Mouse (Mus musculus) T-helper 17 cell (primary cell): ENCODE data around the gene Etfdh.

Experiments used
- in situ Hi-C, 2 experiments: fragments of 300-600 bp; cut with MboI, MseI; formaldehyde crosslinking; loops; 1 replicate in 1 of 2; 2 replicates in 1 of 2; pipeline ENCODE4 v1.15.1; 2025; ENCODE audit warnings: high pct_unique_total_duplicates in 2 of 2

Etfdh gene

GRCm38 (mm10) chr3:79629416-79629730, at the start of gene Etfdh:
Gene Etfdh (minus strand): TSS chr3:79629500.
- in situ Hi-C loops, result no loop called here

DNA sequence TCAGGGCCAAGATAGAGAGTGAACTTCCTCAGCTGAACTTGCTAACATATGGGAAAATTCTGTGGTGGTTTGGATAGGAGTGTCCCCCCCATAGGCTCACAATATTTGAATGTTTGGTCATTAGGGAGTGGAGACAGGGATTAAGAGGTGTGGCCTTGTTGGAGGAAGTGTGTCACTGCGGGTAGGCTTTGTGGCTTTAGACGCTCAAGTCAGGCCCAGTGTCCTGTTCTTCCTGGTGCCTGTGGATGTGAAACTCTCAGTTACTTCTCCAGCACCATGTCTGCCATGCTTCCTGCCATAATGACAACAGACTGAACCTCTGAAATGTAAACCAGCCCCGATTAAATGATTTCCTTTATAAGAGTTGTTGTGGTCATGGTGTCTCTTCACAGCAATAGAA, 47.1 kb upstream of the Etfdh start:
- in situ Hi-C loops, result no loop called here

- in situ Hi-C loops, result loop anchor here in 1 of 2 experiments (5.0 kb wide), 1 partner anchor 138 kb away; no protein-coding TSS in a partner anchor
Measured at GRCm38 (mm10) chr3:79674641-79675040, 45.3 kb upstream of the Etfdh start.

DNA sequence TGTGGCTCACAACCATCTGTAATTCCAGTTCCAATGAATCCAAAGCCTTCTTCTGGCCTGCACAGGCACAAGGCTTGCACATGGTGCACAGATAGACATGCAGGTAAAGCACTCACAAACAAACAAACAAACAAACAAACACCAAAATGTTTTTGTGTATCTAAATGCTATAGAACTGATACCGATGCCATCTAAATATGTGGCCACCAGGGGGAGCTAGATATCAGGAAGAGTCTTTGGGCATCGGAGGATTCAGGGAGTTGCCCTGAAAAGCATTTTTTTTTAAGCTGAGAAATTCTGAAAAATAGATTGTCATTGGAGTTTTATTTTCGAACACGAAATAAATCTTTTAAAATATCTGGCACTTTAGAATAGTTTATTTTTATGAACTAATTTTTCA, 43.8 kb upstream of the Etfdh start:
- in situ Hi-C loops, result loop anchor here in 1 of 2 experiments (5.0 kb wide), 1 partner anchor 139 kb away; no protein-coding TSS in a partner anchor

- in situ Hi-C loops, result loop anchor here in 1 of 2 experiments (5.0 kb wide), 1 partner anchor 140 kb away; no protein-coding TSS in a partner anchor
Measured at GRCm38 (mm10) chr3:79672188-79672587, 42.9 kb upstream of the Etfdh start.

DNA sequence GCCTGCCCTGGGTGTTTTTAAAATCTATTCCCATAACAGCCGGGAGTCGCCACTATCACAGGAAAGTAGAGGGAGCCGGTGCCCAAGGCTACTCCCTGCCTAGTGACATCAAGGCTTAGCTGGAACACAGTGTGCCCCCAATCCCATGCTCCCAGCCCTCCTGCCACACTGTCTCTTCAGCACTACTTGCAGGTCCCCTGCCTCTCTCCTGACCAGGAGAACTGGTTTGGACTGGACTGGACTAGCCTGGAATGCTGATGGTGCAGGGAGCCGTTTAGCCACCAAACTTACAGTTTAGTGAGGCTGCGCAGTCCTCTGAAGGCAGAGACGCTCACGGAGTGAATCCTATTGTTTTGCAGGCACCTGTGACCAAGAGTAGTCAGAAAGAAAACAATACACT, 41.3 kb upstream of the Etfdh start:
- in situ Hi-C loops, result loop anchor here in 1 of 2 experiments (5.0 kb wide), 1 partner anchor 142 kb away; no protein-coding TSS in a partner anchor

DNA sequence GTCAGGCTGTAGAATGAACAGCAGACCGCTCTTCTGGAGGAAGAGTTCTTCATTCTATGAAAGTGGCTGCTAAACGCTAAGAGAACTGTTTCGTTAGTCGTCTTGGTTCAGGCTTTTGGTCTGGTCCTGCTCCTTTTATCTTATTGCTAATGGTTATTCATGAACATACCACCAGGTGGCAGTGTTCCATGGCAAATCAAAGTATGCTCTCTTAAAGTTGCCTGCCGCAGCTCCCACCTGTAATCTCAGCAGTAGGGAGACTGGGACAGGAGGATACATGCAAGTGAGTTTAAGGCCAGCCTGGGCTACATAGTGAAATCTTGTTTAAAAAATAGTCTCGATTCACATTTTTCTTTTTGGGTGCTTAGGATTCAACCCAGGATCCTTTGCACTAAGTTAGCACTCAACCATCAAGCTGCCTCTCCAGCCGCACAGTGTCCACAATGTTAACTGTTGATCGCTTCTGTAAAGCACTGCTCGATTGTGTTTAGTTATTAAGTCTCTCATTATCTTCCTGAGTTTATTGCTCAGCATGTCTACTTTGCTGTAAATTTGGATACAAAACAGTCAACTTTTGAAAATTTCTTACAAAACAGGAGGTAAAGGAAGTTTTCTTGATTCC, 35.6 kb upstream of the Etfdh start:
- in situ Hi-C loops, result loop anchor here in 1 of 2 experiments (5.0 kb wide), 2 partner anchors 147 to 397 kb away; no protein-coding TSS in a partner anchor

DNA sequence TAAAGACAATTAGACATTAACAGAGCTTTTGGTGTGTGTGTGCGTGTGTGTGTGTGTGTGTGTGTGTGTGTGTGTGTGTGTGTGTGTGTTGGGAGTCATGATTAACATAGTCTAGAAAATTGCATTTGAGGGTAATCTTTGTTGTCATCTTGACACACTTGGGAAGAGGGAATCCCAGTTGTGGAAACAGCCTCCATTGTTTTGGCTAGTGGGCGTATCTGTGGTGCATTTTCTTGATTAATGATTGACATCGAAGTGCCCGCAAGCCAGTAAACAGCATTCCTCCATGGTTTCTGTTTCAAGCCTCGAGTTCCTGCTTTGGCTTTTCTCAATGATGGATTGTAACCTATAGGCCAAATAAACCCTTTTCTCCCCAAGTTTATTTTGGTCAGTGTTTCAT, 27.4 kb upstream of the Etfdh start:
- in situ Hi-C loops, result no loop called here

DNA sequence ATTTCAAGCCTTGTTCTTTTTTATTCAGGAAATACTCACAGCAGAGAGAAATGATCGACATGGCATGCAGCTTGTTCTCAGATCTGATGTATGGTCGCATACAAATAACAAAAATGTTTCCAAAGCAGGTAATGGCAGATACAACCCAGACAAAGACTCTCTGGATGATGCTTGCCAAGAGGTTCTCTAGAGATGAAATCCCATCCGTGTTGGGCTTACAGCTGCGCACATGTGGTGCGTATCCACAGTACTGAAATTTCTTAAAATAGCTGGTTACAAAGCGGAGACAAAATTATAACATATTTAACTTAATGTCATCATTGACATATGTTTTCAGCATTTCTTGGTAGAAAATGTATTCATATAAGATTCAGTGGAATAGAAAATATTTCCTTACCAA, 22.8 kb upstream of the Etfdh start:
- in situ Hi-C loops, result no loop called here

- in situ Hi-C loops, result no loop called here
Measured at GRCm38 (mm10) chr3:79628561-79629415, 512 bp downstream of the Etfdh start, which contains the start of gene 4930579G24Rik. Gene 4930579G24Rik (plus strand): TSS chr3:79629079.

DNA sequence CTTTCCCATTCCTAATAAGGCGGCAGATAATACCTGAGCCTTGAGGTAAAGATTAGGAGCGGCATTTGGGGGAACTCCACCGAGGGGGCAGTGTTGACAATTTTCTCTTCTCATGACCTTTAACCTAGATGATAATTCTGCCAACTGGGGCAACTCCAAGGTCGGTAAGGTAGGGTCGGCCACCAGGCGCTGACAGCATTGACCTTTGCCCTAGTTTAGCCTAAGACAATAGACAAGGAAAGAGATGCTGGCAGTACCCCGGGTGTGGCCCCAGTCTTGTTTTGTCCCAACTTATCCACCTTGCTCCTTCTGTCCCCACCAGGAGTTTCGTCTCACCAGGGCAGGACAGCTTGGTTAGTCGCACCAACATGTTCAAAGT, 1.1 kb downstream of the Etfdh start:
- in situ Hi-C loops, result no loop called here

DNA sequence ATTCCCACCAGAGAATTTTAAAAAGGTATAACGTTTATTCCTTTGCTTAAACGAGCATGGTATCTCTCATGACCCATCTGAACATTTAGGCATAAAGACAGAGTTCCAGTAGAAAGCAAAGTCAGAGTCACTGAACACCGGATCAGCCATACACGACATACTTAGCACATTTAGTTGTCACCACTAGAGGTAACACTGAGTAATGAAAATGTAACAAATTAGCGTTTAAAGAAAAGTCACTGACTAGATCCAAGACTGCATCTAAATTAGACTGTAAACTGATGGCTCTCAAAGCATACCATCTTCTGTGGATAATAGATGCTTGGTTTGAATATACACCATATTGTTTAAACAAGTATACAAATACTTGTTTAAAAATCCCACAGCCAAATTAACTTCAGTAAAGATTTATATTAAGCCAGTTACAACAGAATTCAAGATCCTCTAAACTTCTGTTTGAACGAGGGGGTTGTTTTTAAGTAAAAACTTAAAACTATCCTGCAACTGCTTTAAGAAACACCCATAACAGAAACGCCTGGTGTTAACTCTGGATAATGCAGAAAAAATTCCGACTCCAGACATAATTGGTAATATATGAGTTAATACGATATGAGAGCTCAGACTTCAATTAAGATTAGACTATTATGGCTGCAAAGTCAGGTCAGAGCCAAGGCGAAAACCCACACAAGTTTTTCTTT, 1.7 kb downstream of the Etfdh start:
- in situ Hi-C loops, result no loop called here

GRCm38 (mm10) chr3:79609886-79610285, 19.4 kb downstream of the Etfdh start:
- in situ Hi-C loops, result no loop called here

DNA sequence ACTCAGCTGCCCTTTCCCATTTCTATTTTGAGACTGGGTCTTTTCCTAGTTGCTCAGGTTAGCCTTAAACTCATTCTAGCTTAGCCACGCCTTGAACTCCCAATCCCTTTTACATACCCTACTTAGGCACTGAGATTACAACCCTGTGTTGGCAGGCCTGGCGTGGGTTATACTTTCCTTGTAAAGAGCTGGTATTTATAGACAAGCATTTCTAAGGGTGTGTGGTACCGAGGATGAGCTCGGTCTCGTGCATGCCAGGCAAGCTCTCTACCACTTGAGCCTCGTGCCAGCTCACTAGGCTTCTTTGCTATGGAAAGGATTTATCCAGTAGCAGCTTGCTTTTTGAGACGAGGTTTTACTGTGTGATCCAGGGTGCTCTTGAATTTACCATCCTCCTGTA, 33.8 kb downstream of the Etfdh start:
- in situ Hi-C loops, result loop anchor here in 1 of 2 experiments (10.0 kb wide), 1 partner anchor 371 kb away; no protein-coding TSS in a partner anchor

- in situ Hi-C loops, result loop anchor here in 1 of 2 experiments (5.0 to 10.0 kb wide), 2 partner anchors 367 to 630 kb away; no protein-coding TSS in a partner anchor
Measured at GRCm38 (mm10) chr3:79591793-79592471, 37.4 kb downstream of the Etfdh start.

DNA sequence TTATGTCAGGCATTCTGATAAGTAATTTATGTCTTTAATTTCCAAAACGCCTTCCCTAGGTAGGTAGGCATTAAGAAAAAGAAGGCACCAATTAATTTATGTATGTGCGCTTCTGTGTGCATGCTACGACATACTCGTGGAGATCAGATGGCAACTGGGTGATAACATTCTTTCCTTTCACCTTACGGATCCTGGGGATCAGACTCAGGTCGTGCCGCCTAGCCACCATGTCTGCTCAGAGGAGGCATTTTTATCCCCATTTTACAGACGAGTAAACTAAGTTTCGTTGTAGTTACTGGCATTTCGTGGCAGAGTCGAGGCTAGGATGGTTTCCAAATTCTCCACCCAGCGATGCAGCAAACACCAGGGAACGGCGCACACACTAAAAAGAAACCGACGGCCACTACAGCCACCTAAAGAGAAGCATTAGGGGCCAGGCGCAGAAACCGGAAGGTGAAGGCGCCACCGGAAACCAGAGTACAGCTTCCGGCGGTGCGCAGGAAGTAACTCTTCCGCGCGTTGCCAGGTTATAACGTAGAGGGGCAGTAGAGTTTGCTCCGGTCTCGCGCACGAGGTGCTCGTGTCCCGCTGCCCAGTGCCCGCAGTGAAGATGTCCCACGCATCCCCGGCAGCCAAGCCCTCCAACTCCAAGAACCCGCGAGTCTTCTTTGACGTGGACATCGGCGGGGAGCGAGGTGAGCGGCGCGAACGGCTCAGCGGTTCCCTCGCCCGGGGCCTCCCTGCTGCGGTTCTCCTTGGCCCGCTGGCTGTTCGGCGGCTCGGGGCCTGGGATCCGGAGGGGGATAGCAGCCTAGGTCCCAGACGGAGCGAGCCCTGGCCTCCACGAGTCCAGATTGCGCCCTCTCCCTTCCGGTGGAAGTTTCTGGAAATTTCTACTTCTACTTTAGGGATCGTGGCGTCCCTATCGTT, 38.2 kb downstream of the Etfdh start, which contains the start of gene Ppid:
Ppid (plus strand) TSS at position 480 of the 930 bp plus-strand sequence.
- in situ Hi-C loops, result loop anchor here in 1 of 2 experiments (5.0 to 10.0 kb wide), 2 partner anchors 366 to 629 kb away; no protein-coding TSS in a partner anchor

- in situ Hi-C loops, result loop anchor here (5.0 to 10.0 kb wide), 4 partner anchors 365 to 632 kb away; no protein-coding TSS in a partner anchor
Measured at GRCm38 (mm10) chr3:79589671-79590070, 39.6 kb downstream of the Etfdh start.

DNA sequence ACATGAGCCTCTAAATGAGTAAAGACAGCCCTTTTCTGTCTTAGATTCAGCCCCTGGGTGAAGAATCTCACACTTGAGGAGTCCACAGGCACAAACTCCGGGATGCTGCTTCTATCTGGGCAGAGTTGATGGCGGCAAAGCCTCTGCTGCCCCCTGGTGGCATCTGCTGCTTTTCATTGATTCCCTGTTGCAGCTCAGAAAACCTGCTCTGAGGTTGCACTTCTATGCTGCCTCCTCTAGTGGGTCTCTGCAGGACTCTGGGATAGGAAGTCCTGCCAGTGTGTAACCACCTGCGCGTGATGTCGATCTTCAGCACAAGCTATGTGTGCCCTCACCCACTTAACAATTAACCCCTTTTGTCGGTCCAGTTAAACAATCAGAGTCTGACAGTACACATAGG, 42.5 kb downstream of the Etfdh start:
- in situ Hi-C loops, result loop anchor here (5.0 to 10.0 kb wide), 3 partner anchors 362 to 630 kb away; no protein-coding TSS in a partner anchor

GRCm38 (mm10) chr3:79579891-79580575, 49.3 kb downstream of the Etfdh start:
- in situ Hi-C loops, result loop anchor here (5.0 to 10.0 kb wide), 2 partner anchors 83 to 355 kb away; no protein-coding TSS in a partner anchor
